Mouse (Mus musculus) heart, postnatal 10 days (tissue): ENCODE data around the gene Eif4e3. TPM values are rescaled to one million over a fixed set of nuclear protein-coding genes. Genes with fewer than 3 reads are reported as not detected.

Experiments
- DNase-seq, 2 experiments: peaks; one replicate each; pipeline ENCODE4 v3.0.0; 2021
- intact Hi-C: fragments of 180-260 bp; cut with DNase I; formaldehyde crosslinking; loops from one replicate; pipeline ENCODE4 v1.15.1; 2025
- total RNA-seq, 2 experiments: library from RNA; stranded (reverse); gene quantifications; 2 replicates each; pipeline ENCODE4 v1.2.3; 2021

The Eif4e3 gene
- total RNA-seq, 2 experiments from 2014 or later = 25.7 to 28.6 TPM

- intact Hi-C loops = no loop called here
- DNase-seq = no peak
Measured at GRCm38 (mm10) chr6:99626347-99626746, 40.2 kb downstream of the Eif4e3 start.

DNA sequence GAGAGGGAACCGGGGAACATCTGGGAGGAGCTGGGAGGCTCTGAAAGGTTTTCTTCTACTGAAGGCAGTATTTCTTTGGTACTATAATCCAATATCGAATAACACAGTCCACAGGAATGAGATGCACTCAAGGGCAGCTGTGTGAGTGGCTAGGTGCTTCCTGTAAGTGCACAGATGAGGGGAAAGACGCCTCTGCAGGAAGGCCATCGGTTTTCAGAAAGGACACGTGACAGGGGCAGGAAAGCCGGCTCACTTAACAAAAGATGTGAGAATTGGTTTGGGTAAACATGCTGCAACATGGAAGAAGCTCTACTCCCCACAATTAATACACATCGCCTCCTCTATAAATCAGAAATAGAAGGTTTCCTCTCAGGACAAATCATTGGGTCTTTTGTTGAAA, 40.8 kb downstream of the Eif4e3 start:
- intact Hi-C loops = no loop called here
- no peak for DNase-seq

DNA sequence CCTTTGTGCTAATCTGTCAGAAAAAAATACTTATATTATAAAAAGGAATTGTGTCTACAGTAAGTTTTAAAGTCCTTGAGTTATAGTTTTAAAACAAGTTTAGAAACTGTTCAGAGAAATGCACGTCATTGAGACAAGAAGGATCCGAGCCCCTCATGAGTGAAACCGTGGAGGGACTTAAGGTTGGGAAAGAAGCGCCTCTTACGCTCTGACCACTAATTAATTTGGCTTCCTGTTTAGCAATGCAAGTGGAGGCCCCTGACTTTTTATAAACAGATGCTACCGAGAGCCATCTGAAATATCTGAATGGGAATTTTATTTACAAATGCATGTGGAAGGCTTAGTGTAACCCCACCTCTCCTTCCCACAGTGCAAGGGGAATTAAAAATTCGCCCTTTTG, 41.3 kb downstream of the Eif4e3 start:
- intact Hi-C loops = no loop called here
- DNase-seq = no peak

DNA sequence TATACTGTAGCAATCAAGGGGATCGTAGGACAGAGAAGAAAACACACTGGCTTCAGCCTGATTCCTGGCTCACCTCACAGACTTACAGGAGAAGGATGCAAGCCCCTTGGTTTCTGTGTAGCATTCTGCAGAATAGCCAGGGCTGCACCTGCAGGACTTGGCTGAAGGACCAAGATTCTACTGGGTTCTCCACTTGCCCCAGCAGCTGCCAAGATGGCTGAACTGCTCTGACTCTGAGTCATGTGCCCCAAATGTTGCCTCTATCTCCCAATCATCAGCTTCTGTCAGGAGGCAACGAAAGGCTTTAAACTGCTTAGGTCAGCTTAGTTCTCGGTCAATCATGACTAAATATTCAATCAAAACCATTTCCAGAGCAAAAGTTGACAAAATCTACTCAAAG, 42.0 kb downstream of the Eif4e3 start:
- DNase-seq = no peak
- intact Hi-C loops = no loop called here

DNA sequence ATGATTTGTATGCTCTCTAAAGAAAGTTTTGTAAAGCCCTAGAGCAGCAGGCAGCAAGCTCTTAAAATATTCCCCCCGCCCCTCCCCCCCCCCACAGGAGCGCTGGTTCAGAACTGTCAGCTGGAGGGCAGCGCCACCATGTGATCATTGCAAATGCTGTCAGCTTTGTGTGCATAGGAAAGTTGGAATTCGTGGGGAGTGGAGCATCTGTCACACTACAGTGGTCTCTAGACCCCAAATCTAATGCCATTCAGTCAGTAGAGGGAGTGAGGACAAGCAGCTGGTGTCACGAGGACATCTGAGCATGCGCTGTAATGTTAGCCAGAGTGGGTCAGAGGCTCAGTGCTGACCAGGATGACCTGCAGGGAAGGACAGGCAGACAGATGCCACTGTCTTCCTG, 42.9 kb downstream of the Eif4e3 start:
- DNase-seq = peak in 1 of 2 experiments; percentile 40
- intact Hi-C loops = no loop called here

DNA sequence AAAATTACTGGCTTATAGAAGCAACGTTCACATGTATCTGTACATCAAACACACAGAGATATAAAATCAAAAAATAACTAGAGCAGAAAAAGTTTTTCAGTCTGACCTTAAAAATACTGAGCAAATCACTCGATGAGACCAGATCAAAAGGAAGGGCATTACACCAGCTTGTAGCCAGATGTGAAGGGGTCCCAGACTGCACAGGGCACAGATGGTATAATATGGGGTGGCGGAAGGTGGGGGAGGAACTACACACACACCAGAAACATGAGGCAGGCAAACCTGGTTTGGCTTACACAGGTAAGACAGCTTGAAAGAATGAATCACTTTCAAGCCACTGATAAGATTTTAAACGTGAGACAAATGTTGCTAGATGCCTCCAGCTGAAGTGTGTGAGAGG, 45.4 kb downstream of the Eif4e3 start:
- intact Hi-C loops = no loop called here
- no peak for DNase-seq

DNA sequence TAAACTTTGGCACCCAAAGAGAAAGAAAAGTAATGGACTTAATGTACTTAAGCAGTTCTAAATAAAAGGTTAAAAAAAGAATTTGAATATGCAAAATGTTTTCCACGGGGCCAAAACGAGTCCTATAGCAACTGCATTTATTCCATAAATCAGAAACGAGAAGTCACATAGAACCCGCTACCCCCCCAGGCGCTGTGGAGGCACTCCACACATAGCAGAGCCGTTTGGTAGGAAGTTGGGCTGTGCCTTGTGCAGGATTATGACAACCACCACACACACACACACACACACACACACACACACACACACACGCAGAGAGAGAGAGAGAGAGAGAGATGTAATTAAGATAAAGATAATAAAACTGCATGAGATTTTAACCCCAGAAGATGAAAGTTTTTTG, 46.1 kb downstream of the Eif4e3 start:
- intact Hi-C loops = no loop called here
- no peak for DNase-seq

GRCm38 (mm10) chr6:99619964-99620363, 46.6 kb downstream of the Eif4e3 start:
- no peak for DNase-seq
- intact Hi-C loops = no loop called here

- intact Hi-C loops = no loop called here
- DNase-seq = no peak
Measured at GRCm38 (mm10) chr6:99619466-99619865, 47.1 kb downstream of the Eif4e3 start.

GRCm38 (mm10) chr6:99617867-99618266, 48.7 kb downstream of the Eif4e3 start:
- intact Hi-C loops = no loop called here
- DNase-seq = no peak

GRCm38 (mm10) chr6:99617415-99617814, 49.2 kb downstream of the Eif4e3 start:
- no peak for DNase-seq
- intact Hi-C loops = no loop called here

DNA sequence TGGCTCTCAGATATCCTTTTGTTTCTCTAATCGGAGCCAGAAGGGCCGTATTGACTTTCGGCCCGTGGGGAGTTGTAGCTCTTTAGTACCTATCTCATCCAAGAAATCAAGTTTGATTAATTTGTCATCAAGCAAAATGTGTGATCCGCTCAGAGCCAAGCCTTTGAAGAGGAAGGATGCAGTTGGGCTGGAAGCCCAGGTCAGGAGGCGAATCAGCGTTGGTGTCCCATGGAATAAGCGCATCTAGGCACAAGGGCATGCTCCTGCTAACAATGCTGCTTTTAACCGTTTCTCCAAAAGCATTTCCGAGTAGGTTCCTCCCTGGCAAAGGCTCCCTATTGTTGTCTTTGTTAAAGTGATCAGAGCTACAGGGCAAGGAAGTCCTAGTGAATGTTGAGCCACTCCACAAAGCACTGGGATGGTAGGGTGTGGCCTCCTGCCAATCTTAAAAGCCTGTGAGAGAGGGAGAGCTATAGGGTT, 51.3 kb downstream of the Eif4e3 start:
- intact Hi-C loops = no loop called here
- DNase-seq = no peak

GRCm38 (mm10) chr6:99614566-99615271, 51.9 kb downstream of the Eif4e3 start:
- intact Hi-C loops = no loop called here
- DNase-seq = no peak

GRCm38 (mm10) chr6:99611866-99612265, 54.7 kb downstream of the Eif4e3 start:
- no peak for DNase-seq
- intact Hi-C loops = no loop called here

- intact Hi-C loops = no loop called here
- DNase-seq = peak in 1 of 2 experiments; percentile 33
Measured at GRCm38 (mm10) chr6:99610454-99611427, 55.8 kb downstream of the Eif4e3 start.

DNA sequence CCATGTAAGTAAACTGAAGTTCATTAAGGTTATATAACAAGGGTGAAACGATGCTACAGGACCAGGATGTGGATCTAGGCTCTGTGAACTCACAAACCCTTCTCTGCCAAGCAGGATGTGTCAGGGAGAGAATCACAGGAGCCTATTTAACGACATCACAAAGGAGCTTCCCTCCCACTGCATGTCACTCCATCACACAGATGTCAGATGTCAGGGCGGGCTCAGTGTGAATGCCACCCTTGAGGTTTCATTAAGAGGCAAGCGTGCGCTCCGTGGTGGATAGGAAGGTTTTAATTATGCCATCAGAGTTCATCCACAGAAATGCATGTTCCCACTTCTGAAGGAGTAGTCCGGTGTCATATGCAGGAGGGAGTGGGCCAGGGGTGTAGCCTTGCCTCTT, 60.5 kb downstream of the Eif4e3 start:
- no peak for DNase-seq
- intact Hi-C loops = loop anchor here (10.0 kb wide), 2 partner anchors 551 to 1221 kb away; no protein-coding TSS in a partner anchor

DNA sequence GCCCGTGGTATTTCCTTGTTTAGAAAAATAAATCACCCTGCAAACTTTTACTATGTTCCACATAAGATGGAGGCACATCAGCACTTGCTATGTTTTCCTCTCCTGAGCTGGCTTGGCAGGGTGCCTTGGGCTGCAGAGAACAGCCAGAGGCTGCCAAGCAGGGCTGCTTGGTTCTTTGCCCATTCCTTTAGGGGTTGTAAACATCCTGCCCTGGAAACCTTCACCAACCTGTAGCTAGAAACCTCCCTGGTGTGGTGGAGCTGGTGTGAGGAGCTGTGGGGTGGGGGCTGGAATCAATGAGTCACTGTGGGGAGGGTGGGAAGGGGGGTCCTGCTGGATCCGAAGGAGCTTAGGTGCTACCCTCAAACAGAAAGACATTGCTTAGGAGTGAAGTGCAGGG, 61.8 kb downstream of the Eif4e3 start:
- DNase-seq = peak; percentile 65 to 71

DNA sequence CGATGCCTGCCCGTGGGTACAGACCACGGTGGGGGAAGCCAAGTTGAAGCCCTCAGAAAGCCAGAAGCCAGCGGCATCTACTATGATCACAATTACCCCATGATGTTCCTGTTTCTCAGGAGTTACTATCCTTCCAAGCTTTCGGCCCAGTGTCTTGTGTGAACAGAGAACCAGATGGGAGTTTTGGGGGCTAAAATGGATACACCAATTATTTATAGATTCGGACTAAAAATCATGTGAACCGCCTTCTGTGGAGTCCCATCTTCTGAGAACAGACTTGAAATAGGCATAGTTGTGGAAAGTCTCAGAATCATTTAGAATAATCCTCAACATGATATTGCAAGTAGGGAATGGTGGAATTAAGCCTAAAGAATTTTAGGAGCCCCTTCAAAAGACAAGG, 64.1 kb downstream of the Eif4e3 start:
- intact Hi-C loops = loop anchor here (5.0 to 10.0 kb wide), 4 partner anchors 80 to 1218 kb away; partner anchors contain the start of gene Foxp1
- no peak for DNase-seq

More for the DNA sequence above, 61.8 kb downstream of the Eif4e3 start:
- intact Hi-C loops = loop anchor here (5.0 to 10.0 kb wide), 4 partner anchors 82 to 1220 kb away; partner anchors contain the start of gene Foxp1

GRCm38 (mm10) chr6:99600886-99601285, 65.7 kb downstream of the Eif4e3 start:
- intact Hi-C loops = loop anchor here (1.0 to 10.0 kb wide), 8 partner anchors 79 to 1496 kb away; partner anchors contain the start of gene Foxp1

DNA sequence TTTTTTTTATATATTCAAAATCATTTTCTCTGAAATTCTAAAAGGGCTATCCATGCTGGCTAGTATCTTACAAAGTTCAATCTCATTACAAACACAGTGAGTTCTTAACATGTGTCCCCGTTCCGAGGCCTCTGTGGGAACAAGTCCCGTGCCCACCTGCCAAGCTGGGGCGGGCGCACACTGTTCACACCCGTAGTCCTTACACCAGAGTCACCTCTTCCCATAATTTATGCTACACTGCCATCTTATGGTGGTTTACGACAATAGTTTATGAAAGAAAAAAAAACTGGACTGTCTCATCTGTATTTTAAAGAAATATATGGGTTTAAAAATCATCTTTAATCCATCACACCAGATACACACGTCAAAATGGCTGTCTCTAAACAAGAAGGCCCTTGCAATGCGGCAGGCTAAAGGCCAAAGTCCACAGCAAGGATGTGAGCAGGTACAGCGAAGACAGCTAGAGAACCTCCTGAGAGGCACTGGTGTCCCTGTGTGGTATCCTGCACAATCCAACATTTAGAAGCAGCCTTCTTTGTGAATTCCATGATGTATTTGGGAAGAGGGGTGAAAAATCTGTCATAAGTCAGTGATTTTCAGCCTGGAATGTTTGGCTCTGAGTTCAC, 66.3 kb downstream of the Eif4e3 start:
- DNase-seq = peak; percentile 57 to 71
- intact Hi-C loops = loop anchor here (1.0 to 10.0 kb wide), 8 partner anchors 78 to 1495 kb away; partner anchors contain the start of gene Foxp1

More at GRCm38 (mm10) chr6:99600886-99601285, 65.7 kb downstream of the Eif4e3 start:
- peak; percentile 15 to 42 for DNase-seq
